Comparison of ENCODE assay signal across 12 mouse cellular contexts in the genomic region with DNA sequence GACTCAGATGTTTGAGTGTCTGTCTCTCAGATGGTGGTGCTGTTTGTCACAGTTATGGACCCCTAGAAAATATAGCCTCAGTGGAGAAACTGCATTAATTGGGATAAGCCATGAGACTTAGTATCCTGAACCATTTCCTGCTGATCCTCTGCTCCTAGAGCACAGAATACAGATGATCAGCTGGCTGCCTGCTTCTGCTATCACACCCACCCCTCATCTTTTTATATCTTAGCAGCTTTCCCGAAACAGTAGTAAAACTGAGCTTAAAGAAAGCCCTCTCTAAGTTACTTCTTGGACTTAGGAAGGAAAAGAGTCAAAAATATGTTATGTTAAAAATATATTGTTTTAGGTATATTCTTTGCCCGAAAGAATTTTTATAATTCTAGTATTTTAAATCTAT.
"Had no signal": no experiment of that assay in that cellular context is flagged by ENCODE, and none has a peak within 500 bp of the region (broad histone marks: within the 10 kb centered on the region; RNA-seq: fewer than 3 reads in every experiment).

No protein-coding gene starts in this region.

- DNase-seq: retina, postnatal 1 day; right cerebral cortex, adult 18-20 months; right cerebral cortex, postnatal 14 days; right cerebral cortex, postnatal 25 days; right cerebral cortex, postnatal 4 days; spleen, adult 18-20 months; thymus, adult 18-20 months; thymus, adult 2 months; thymus, postnatal 14 days; thymus, postnatal 25 days; thymus, postnatal 36 days; thymus, postnatal 4 days had no signal
